Mouse (Mus musculus) limb, embryonic 11.5 days (tissue): ENCODE results near the gene Ccdc32. TPM values are rescaled to one million over a fixed set of nuclear protein-coding genes. Genes with fewer than 3 reads are reported as not detected.

ENCODE experiments used
- ATAC-seq: fragments of 200-750 bp; cut with Nextera tagmentation; 2 replicates; pipeline ENCODE4 v1.8.0; 2017; ENCODE audit warnings: low read depth; ENCODE audit not compliant: insufficient number of reproducible peaks, low FRiP score, low TSS enrichment
- DNase-seq: peaks from one replicate; pipeline ENCODE4 v3.0.0-alpha.2; 2015; ENCODE audit warnings: low spot score
- H3K27ac ChIP-seq: fragments of 300-500 bp; sonication (generic); replicated peaks from 2 replicates; pipeline ENCODE4 v1.5.1; 2014; ENCODE audit warnings: low read depth, mild to moderate bottlenecking, low read length
- H3K27me3 ChIP-seq: fragments of 300-500 bp; sonication (generic); 2 replicates; pipeline ENCODE4 v1.6.1; 2014; ENCODE audit warnings: mild to moderate bottlenecking, low read length, mixed read lengths; ENCODE audit not compliant: control insufficient read depth, insufficient read depth
- H3K36me3 ChIP-seq: fragments of 300-500 bp; sonication (generic); 2 replicates; pipeline ENCODE4 v1.6.1; 2014; ENCODE audit warnings: mild to moderate bottlenecking, low read length, moderate library complexity, mixed read lengths; ENCODE audit not compliant: control insufficient read depth, insufficient read depth
- H3K4me1 ChIP-seq: fragments of 300-500 bp; sonication (generic); 2 replicates; pipeline ENCODE4 v1.6.1; 2014; ENCODE audit warnings: low read length, mixed read lengths; ENCODE audit not compliant: control insufficient read depth, insufficient read depth
- H3K4me2 ChIP-seq: fragments of 300-500 bp; sonication (generic); 2 replicates; pipeline ENCODE4 v1.6.1; 2014; ENCODE audit warnings: low read depth, mild to moderate bottlenecking, moderate library complexity; ENCODE audit not compliant: severe bottlenecking
- H3K4me3 ChIP-seq: fragments of 300-500 bp; sonication (generic); 2 replicates; pipeline ENCODE4 v1.5.1; 2014; ENCODE audit warnings: low read depth, low read length
- H3K9ac ChIP-seq: fragments of 300-500 bp; sonication (generic); 2 replicates; pipeline ENCODE4 v1.6.1; 2014; ENCODE audit warnings: mild to moderate bottlenecking, low read length
- H3K9me3 ChIP-seq: fragments of 300-500 bp; sonication (generic); 2 replicates; pipeline ENCODE4 v1.6.1; 2016; ENCODE audit warnings: low read length; ENCODE audit not compliant: control insufficient read depth
- WGBS: fragments of 180-500 bp; shearing (Covaris S2); extraction: QIAGEN DNeasy Blood & Tissue Kit; methylation state at CpG from one replicate; pipeline ENCODE4 v1.1.7; 2014; 5-methylcytosine and 5-hydroxymethylcytosine counted together
- polyA plus RNA-seq: library from polyadenylated mRNA; unstranded; fragments of >200 nt; fragmentation: Nextera tagmentation; extraction: Ambion mirVana; gene quantifications from 2 replicates; pipeline ENCODE4 v1.2.1, GENCODE M21; 2014

The Ccdc32 gene
- polyA plus RNA-seq, 1 experiment from 2014 or later, result 20.7 TPM

DNA sequence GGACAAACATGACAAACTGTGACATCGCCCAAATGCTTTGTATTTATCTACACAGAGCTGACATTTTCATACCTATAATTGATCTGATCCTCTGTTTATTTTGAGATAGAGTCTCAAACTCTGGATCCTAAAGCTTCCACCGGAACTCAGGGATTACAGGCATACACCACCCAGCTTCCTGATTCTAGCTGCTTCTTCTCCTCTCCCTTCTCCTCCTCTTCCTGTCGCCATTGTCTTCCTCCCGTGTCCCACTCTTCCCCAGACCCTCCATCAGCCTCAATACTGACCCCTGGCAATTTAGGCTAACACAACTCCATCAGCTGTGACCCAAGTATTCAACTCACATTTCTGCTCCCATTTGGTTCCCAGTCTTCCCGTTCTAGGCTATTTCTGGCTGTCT is 52.3 kb downstream of the Ccdc32 start:
- 0 out of 2 replicates have a peak, but pooled peaks cover 4% of the 10 kb centered on the region for H3K4me1 ChIP-seq
- H3K4me3 ChIP-seq, result peak overlapping the region; percentile 39

GRCm38 (mm10) chr2:118976282-118976929 is 52.8 kb downstream of the Ccdc32 start:
- Histone ChIP-seq H3K4me2 (peak overlapping the region; percentile 61), H3K9me3 (no peaks in the 10 kb centered on the region), H3K36me3 (no peaks in the 10 kb centered on the region), H3K4me3 (peak overlapping the region; percentile 39), H3K4me1 (0 out of 2 replicates have a peak, but pooled peaks cover 4% of the 10 kb centered on the region), H3K27ac (no peak overlapping the region), H3K9ac (peak overlapping the region; percentile 59), H3K27me3 (peaks cover 30% of the 10 kb centered on the region)
- ATAC-seq, result peak; percentile 44; the same call in 1 of the 2 replicates
- DNase-seq, result peak; percentile 90
- WGBS, result 1% methylated on average over 57 of the region's 57 CpGs

More for the DNA sequence above, 52.3 kb downstream of the Ccdc32 start:
- no peak for DNase-seq
- H3K9ac ChIP-seq, result no peak overlapping the region; the same call in 1 of the 2 replicates
- WGBS, result 14% methylated on average over 5 of the region's 5 CpGs
- H3K36me3 ChIP-seq, result no peaks in the 10 kb centered on the region
- H3K9me3 ChIP-seq, result no peaks in the 10 kb centered on the region
- peaks cover 30% of the 10 kb centered on the region for H3K27me3 ChIP-seq
- peak overlapping the region; percentile 61 for H3K4me2 ChIP-seq
- ATAC-seq, result no peak
- H3K27ac ChIP-seq, result no peak overlapping the region

GRCm38 (mm10) chr2:118975855-118976254 is 53.3 kb downstream of the Ccdc32 start:
- Histone ChIP-seq H3K4me3 (peak overlapping the region; percentile 39), H3K4me2 (peak overlapping the region; percentile 61), H3K9ac (no peak overlapping the region; the same call in 1 of the 2 replicates), H3K27ac (no peak overlapping the region), H3K9me3 (no peaks in the 10 kb centered on the region), H3K36me3 (no peaks in the 10 kb centered on the region), H3K4me1 (0 out of 2 replicates have a peak, but pooled peaks cover 4% of the 10 kb centered on the region), H3K27me3 (peaks cover 30% of the 10 kb centered on the region)
- DNase-seq (peak; percentile 34), ATAC-seq (peak; percentile 3; the same call in 1 of the 2 replicates)
- WGBS, result 9% methylated on average over 15 of the region's 15 CpGs

- peak overlapping the region; percentile 27 for H3K4me3 ChIP-seq
- WGBS, result 1% methylated on average over 33 of the region's 33 CpGs
- H3K9me3 ChIP-seq, result no peaks in the 10 kb centered on the region
- no peaks in the 10 kb centered on the region for H3K36me3 ChIP-seq
- H3K4me2 ChIP-seq, result peak overlapping the region; percentile 63
- no peak overlapping the region for H3K27ac ChIP-seq
- H3K9ac ChIP-seq, result peak overlapping the region; percentile 49; the same call in 1 of the 2 replicates
- ATAC-seq (peak; percentile 79), DNase-seq (peak; percentile 92)
- H3K4me1 ChIP-seq, result 0 out of 2 replicates have a peak, but pooled peaks cover 4% of the 10 kb centered on the region
- peaks cover 30% of the 10 kb centered on the region for H3K27me3 ChIP-seq
Measured at GRCm38 (mm10) chr2:118972687-118973376, 56.4 kb downstream of the Ccdc32 start.

- 86% methylated on average over 5 of the region's 5 CpGs for WGBS
- Histone ChIP-seq H3K27ac (no peak overlapping the region), H3K4me3 (no peak overlapping the region), H3K4me2 (no peak overlapping the region), H3K4me1 (0 out of 2 replicates have a peak, but pooled peaks cover 4% of the 10 kb centered on the region), H3K9me3 (no peaks in the 10 kb centered on the region), H3K9ac (no peak overlapping the region), H3K27me3 (peaks cover 23% of the 10 kb centered on the region), H3K36me3 (no peaks in the 10 kb centered on the region)
- ATAC-seq (no peak), DNase-seq (no peak)
Measured at GRCm38 (mm10) chr2:118972048-118972447, 57.1 kb downstream of the Ccdc32 start.

- Histone ChIP-seq H3K4me2 (no peak overlapping the region), H3K9me3 (no peaks in the 10 kb centered on the region), H3K36me3 (no peaks in the 10 kb centered on the region), H3K4me1 (no peaks in the 10 kb centered on the region), H3K4me3 (no peak overlapping the region), H3K27ac (no peak overlapping the region), H3K27me3 (peaks cover 9% of the 10 kb centered on the region), H3K9ac (no peak overlapping the region)
- 79% methylated on average over 11 of the region's 11 CpGs for WGBS
- no peak for DNase-seq
- ATAC-seq, result no peak
Measured at GRCm38 (mm10) chr2:118969585-118970147, 59.5 kb downstream of the Ccdc32 start.

Other genes with a start within 250 kb of the Ccdc32 start
- gene Disp2, start 249.7 kb downstream of the Ccdc32 start, polyA plus RNA-seq, result 0.05 TPM in 1 of 2 replicates, not detected in the other
- 179 and 186 TPM in 2 replicates for gene Knstrn, start 215.4 kb downstream of the Ccdc32 start, polyA plus RNA-seq
- gene Ivd, start 167.4 kb downstream of the Ccdc32 start, polyA plus RNA-seq, result 75.1 and 75.4 TPM in 2 replicates
- gene Bahd1, start 129.0 kb downstream of the Ccdc32 start, polyA plus RNA-seq, result 0.84 and 0.91 TPM in 2 replicates
- 34.9 and 35.5 TPM in 2 replicates for gene Chst14, start 102.9 kb downstream of the Ccdc32 start, polyA plus RNA-seq
- 6.1 and 7.2 TPM in 2 replicates for gene Rpusd2, start 5.4 kb upstream of the Ccdc32 start, polyA plus RNA-seq
- 38.4 and 40.4 TPM in 2 replicates for gene Knl1, start 17.7 kb upstream of the Ccdc32 start, polyA plus RNA-seq
- gene Rad51, start 83.4 kb upstream of the Ccdc32 start, polyA plus RNA-seq, result 80.3 and 81.0 TPM in 2 replicates
- 45.9 and 49.5 TPM in 2 replicates for gene Rmdn3, start 127.6 kb upstream of the Ccdc32 start, polyA plus RNA-seq
- gene Gchfr, start 138.4 kb upstream of the Ccdc32 start, polyA plus RNA-seq, result 6.7 and 7.3 TPM in 2 replicates
- 0.35 and 0.44 TPM in 2 replicates for gene Gm14137, start 145.1 kb upstream of the Ccdc32 start, polyA plus RNA-seq
- gene Zfyve19, start 179.2 kb upstream of the Ccdc32 start, polyA plus RNA-seq, result 52.6 and 55.0 TPM in 2 replicates
- 28.7 and 29.0 TPM in 2 replicates for gene Dnajc17, start 179.4 kb upstream of the Ccdc32 start, polyA plus RNA-seq
- gene Ppp1r14d, start 200.5 kb upstream of the Ccdc32 start, polyA plus RNA-seq, result 0.20 TPM in 1 of 2 replicates, not detected in the other
- 6.1 and 8.0 TPM in 2 replicates for gene Spint1, start 208.0 kb upstream of the Ccdc32 start, polyA plus RNA-seq
- 2.7 and 4.3 TPM in 2 replicates for gene Rhov, start 241.9 kb upstream of the Ccdc32 start, polyA plus RNA-seq